Mouse (Mus musculus): ENCODE data around the gene Samsn1. TPM values are rescaled to one million over a fixed set of nuclear protein-coding genes. Genes with fewer than 3 reads are reported as not detected.

Samsn1 gene
- polyA plus RNA-seq, 1 experiment from 2014 or later, result 1.1 TPM

GRCm38 (mm10) chr16:75864673-75865072 lies 157.4 kb downstream of the Samsn1 start:
- WGBS, result 53% methylated on average over 2 of the region's 2 CpGs

DNA sequence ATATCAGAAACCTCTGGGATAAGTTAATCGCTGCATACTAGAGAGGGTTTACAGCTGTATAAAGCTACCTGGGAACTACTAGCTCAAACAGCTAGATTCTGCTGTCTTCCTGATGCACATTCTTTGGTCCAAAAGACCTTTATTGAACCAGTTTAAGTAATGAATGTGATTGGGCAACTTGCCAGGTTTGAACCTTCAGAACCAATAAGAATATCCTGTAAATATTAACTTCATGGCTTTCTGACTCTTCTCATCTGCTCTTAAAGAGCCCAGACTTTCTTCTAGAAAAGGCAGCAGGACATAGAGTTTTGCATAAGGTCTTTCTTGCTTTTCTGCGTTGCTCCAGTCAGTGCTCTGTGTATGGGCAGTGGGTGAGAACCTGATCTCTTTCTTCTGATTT lies 165.7 kb downstream of the Samsn1 start:
- Histone ChIP-seq H3K4me3 (ENCODE audit: low read depth, low read length) (no peak overlapping the region), H3K9ac (ENCODE audit: low read depth, low read length) (no peak overlapping the region), H3K4me2 (replicated peaks; ENCODE audit: low read depth) (no peak overlapping the region), H3K27me3 (replicated peaks; ENCODE audit: control insufficient read depth, insufficient read depth, low read length) (no peaks in the 10 kb centered on the region), H3K9me3 (ENCODE audit: control insufficient read depth) (no peaks in the 10 kb centered on the region), H3K27ac (ENCODE audit: low read depth, low read length) (no peak overlapping the region), H3K4me1 (replicated peaks; ENCODE audit: control insufficient read depth, insufficient read depth, low read length) (no peaks in the 10 kb centered on the region), H3K36me3 (ENCODE audit: control insufficient read depth, insufficient read depth) (no peaks in the 10 kb centered on the region)
- ATAC-seq, result no peak
- TF ChIP-seq CTCF (IDR thresholded peaks at IDR 0.05; ENCODE audit: low read depth), result no peak
- 72% methylated on average over 2 of the region's 2 CpGs for WGBS

More at GRCm38 (mm10) chr16:75864673-75865072, 157.4 kb downstream of the Samsn1 start:
- no peaks in the 10 kb centered on the region for H3K4me1 ChIP-seq (replicated peaks; ENCODE audit: control insufficient read depth, insufficient read depth, low read length)
- no peak for ATAC-seq
- no peak overlapping the region for H3K27ac ChIP-seq (ENCODE audit: low read depth, low read length)
- H3K9me3 ChIP-seq (ENCODE audit: control insufficient read depth), result no peaks in the 10 kb centered on the region
- no peaks in the 10 kb centered on the region for H3K36me3 ChIP-seq (ENCODE audit: control insufficient read depth, insufficient read depth)
- H3K4me3 ChIP-seq (ENCODE audit: low read depth, low read length), result no peak overlapping the region
- H3K27me3 ChIP-seq (replicated peaks; ENCODE audit: control insufficient read depth, insufficient read depth, low read length), result no peaks in the 10 kb centered on the region
- H3K9ac ChIP-seq (ENCODE audit: low read depth, low read length), result no peak overlapping the region
- TF ChIP-seq CTCF (IDR thresholded peaks at IDR 0.05; ENCODE audit: low read depth), result no peak
- no peak overlapping the region for H3K4me2 ChIP-seq (replicated peaks; ENCODE audit: low read depth)

DNA sequence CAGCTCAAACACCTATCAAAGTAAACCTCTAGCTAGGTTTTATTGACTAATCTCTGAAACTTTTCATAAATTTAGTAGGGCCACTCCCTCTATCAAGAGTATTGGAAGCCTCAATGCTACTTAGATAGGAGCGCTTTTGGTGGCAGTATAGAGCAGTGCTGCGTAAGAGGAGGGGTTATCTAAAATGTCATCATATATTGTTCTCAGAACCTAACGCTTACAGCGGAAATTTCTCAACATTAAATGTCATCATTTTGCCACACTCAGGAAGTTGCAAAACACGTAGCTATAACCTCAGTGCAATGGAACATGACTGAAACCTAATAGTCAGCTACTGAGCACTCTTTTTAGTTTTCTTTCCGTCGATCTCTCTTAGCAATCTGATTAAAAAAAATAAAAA lies 166.7 kb downstream of the Samsn1 start:
- WGBS, result 76% methylated on average over 7 of the region's 7 CpGs
- ATAC-seq, result no peak

GRCm38 (mm10) chr16:75853556-75854271 lies 168.4 kb downstream of the Samsn1 start:
- 83% methylated on average over 9 of the region's 9 CpGs for WGBS
- TF ChIP-seq CTCF (IDR thresholded peaks at IDR 0.05; ENCODE audit: low read depth), result no peak
- Histone ChIP-seq H3K27me3 (replicated peaks; ENCODE audit: control insufficient read depth, insufficient read depth, low read length) (no peaks in the 10 kb centered on the region), H3K4me3 (ENCODE audit: low read depth, low read length) (no peak overlapping the region), H3K9me3 (ENCODE audit: control insufficient read depth) (no peaks in the 10 kb centered on the region), H3K9ac (ENCODE audit: low read depth, low read length) (no peak overlapping the region), H3K27ac (ENCODE audit: low read depth, low read length) (no peak overlapping the region), H3K36me3 (ENCODE audit: control insufficient read depth, insufficient read depth) (no peaks in the 10 kb centered on the region), H3K4me2 (replicated peaks; ENCODE audit: low read depth) (no peak overlapping the region), H3K4me1 (replicated peaks; ENCODE audit: control insufficient read depth, insufficient read depth, low read length) (no peaks in the 10 kb centered on the region)
- ATAC-seq, result no peak

More for the DNA sequence above, 166.7 kb downstream of the Samsn1 start:
- Histone ChIP-seq H3K4me2 (replicated peaks; ENCODE audit: low read depth) (no peak overlapping the region), H3K36me3 (ENCODE audit: control insufficient read depth, insufficient read depth) (no peaks in the 10 kb centered on the region), H3K27me3 (replicated peaks; ENCODE audit: control insufficient read depth, insufficient read depth, low read length) (no peaks in the 10 kb centered on the region), H3K4me3 (ENCODE audit: low read depth, low read length) (no peak overlapping the region), H3K27ac (ENCODE audit: low read depth, low read length) (no peak overlapping the region), H3K4me1 (replicated peaks; ENCODE audit: control insufficient read depth, insufficient read depth, low read length) (no peaks in the 10 kb centered on the region), H3K9me3 (ENCODE audit: control insufficient read depth) (no peaks in the 10 kb centered on the region), H3K9ac (ENCODE audit: low read depth, low read length) (no peak overlapping the region)
- no peak for TF ChIP-seq CTCF (IDR thresholded peaks at IDR 0.05; ENCODE audit: low read depth)

DNA sequence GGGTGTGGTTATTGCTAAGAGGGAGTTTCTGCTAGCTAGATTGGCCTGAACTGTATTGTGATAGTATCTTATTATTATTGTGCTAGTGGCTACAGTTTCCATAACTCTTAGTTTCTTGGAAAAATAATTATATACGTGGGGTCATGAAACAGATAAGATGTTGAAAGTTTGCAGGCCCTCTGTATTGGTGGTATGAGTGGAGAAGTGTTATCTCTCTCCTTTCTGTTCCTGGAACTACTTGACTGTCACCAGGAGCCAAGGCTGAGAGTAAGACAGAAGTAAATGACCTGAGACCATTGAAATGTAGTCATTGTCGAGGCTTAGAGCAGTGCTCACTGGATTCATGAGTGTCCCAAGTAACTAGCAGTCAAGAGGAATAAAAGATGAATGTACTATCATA lies 169.6 kb downstream of the Samsn1 start:
- Histone ChIP-seq H3K9me3 (ENCODE audit: control insufficient read depth) (no peaks in the 10 kb centered on the region), H3K27me3 (replicated peaks; ENCODE audit: control insufficient read depth, insufficient read depth, low read length) (no peaks in the 10 kb centered on the region), H3K4me2 (replicated peaks; ENCODE audit: low read depth) (no peak overlapping the region), H3K27ac (ENCODE audit: low read depth, low read length) (no peak overlapping the region), H3K4me3 (ENCODE audit: low read depth, low read length) (no peak overlapping the region), H3K4me1 (replicated peaks; ENCODE audit: control insufficient read depth, insufficient read depth, low read length) (no peaks in the 10 kb centered on the region), H3K9ac (ENCODE audit: low read depth, low read length) (no peak overlapping the region), H3K36me3 (ENCODE audit: control insufficient read depth, insufficient read depth) (no peaks in the 10 kb centered on the region)
- WGBS, result 73% methylated on average over 2 of the region's 2 CpGs
- ATAC-seq, result no peak
- no peak for TF ChIP-seq CTCF (IDR thresholded peaks at IDR 0.05; ENCODE audit: low read depth)

DNA sequence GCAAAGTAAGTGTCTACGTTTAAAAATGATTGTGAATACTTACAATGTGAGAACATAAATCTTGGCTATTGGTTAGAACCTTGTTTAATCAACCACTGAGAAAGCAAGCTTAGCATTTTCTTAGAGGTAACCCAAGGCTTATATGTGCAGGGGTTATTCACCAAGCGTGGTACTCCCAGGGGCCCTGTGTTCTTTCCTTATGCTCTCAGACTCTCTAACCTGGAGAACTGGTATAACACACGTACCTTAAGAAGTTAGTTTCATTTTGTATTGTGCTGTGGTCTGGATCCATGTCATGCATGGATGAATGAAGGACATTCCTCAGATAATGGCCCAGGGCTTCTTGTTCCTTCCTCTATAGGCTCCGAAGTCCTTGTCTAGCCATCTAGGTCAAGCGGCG lies 173.0 kb downstream of the Samsn1 start:
- 91% methylated on average over 6 of the region's 6 CpGs for WGBS

More for the DNA sequence above, 173.0 kb downstream of the Samsn1 start:
- Histone ChIP-seq H3K36me3 (ENCODE audit: control insufficient read depth, insufficient read depth) (no peaks in the 10 kb centered on the region), H3K27me3 (replicated peaks; ENCODE audit: control insufficient read depth, insufficient read depth, low read length) (no peaks in the 10 kb centered on the region), H3K4me1 (replicated peaks; ENCODE audit: control insufficient read depth, insufficient read depth, low read length) (no peaks in the 10 kb centered on the region), H3K9me3 (ENCODE audit: control insufficient read depth) (no peaks in the 10 kb centered on the region), H3K9ac (ENCODE audit: low read depth, low read length) (no peak overlapping the region), H3K4me3 (ENCODE audit: low read depth, low read length) (no peak overlapping the region), H3K27ac (ENCODE audit: low read depth, low read length) (no peak overlapping the region), H3K4me2 (replicated peaks; ENCODE audit: low read depth) (no peak overlapping the region)
- TF ChIP-seq CTCF (IDR thresholded peaks at IDR 0.05; ENCODE audit: low read depth), result no peak
- no peak for ATAC-seq
